8 mouse cellular contexts compared by ENCODE assay signal in genomic region chr9:120127538-120128251, GRCm38 (mm10). TPM values are rescaled to one million over a fixed set of nuclear protein-coding genes. Genes with fewer than 3 reads are reported as not detected.
DNase-seq lines count a peak whose midpoint lies in the region; ATAC-seq and TF ChIP-seq lines count a peak whose summit lies in the region.

Gene Rpsa, plus strand, starts transcription at chr9:120127689.

- TF ChIP-seq CTCF in MEL (IDR thresholded peaks at IDR 0.05 in 2 of 3, conservative IDR thresholded peaks at IDR 0.05 in 1 of 3; ENCODE audit: control insufficient read depth in 1 of 3, insufficient read depth in 1 of 3, low read depth in 2 of 3, low read length in 3 of 3, poor library complexity in 1 of 3, severe bottlenecking in 1 of 3): no peak
- TF ChIP-seq CTCF in cerebellum, adult 2 months (IDR thresholded peaks at IDR 0.05; ENCODE audit: borderline replicate concordance, insufficient read depth, low read depth, low read length): no peak
- TF ChIP-seq CTCF in forebrain, postnatal 0 days (IDR thresholded peaks at IDR 0.05; ENCODE audit: low read depth): 0 out of 2 replicates have a peak, but pooled peaks have one; percentile 5

- H3K79me2 ChIP-seq in MEL (ENCODE audit: control insufficient read depth, insufficient read depth, low read length, poor library complexity): peaks cover 33% of the 10 kb centered on the region

- TF ChIP-seq RAD21 in MEL (IDR thresholded peaks at IDR 0.05; ENCODE audit: low read depth, low read length): no peak

- H3K4me1 ChIP-seq in MEL (ENCODE audit: control insufficient read depth in 1 of 2, insufficient read depth in 2 of 2, low read length in 2 of 2): peaks cover 0 to 7% of the 10 kb centered on the region in 2 experiments; a peak in 1 of 4 replicates
- peaks cover 10% of the 10 kb centered on the region; the same call in 1 of the 2 replicates for H3K4me1 ChIP-seq in cerebellum, adult 2 months (ENCODE audit: control insufficient read depth, insufficient read depth, low read length)
- peaks cover 10% of the 10 kb centered on the region; the same call in 1 of the 2 replicates for H3K4me1 ChIP-seq in forebrain, postnatal 0 days (ENCODE audit: insufficient read depth)
- H3K4me1 ChIP-seq in lung, embryonic 15.5 days: peaks cover 18% of the 10 kb centered on the region

- peak; percentile 98 for DNase-seq in MEL (ENCODE audit: low read depth, low spot score)
- peak; percentile 97 to 98 for DNase-seq in cerebellum, adult 2 months
- peak; percentile 100 for DNase-seq in forebrain, postnatal 0 days
- peak; percentile 98 for DNase-seq in heart, postnatal 4 days
- DNase-seq in layer of hippocampus, adult 8-10 months (ENCODE audit: low spot score in 2 of 2): peak; percentile 95 to 98
- DNase-seq in ovary, adult 18-20 months (ENCODE audit: low spot score): peak; percentile 97
- DNase-seq in thymus, postnatal 0 days (ENCODE audit: low spot score): peak; percentile 99

- H3K27me3 ChIP-seq in MEL (ENCODE audit: control insufficient read depth in 1 of 2, insufficient read depth in 2 of 2, low read length in 2 of 2): no peaks in the 10 kb centered on the region
- no peaks in the 10 kb centered on the region for H3K27me3 ChIP-seq in cerebellum, adult 2 months (ENCODE audit: control insufficient read depth, insufficient read depth, low read length)
- H3K27me3 ChIP-seq in forebrain, postnatal 0 days (ENCODE audit: insufficient read depth, low read length): no peaks in the 10 kb centered on the region
- H3K27me3 ChIP-seq in lung, embryonic 15.5 days: no peaks in the 10 kb centered on the region

- peaks cover 14 to 17% of the 10 kb centered on the region in 2 experiments for H3K36me3 ChIP-seq in MEL (ENCODE audit: control insufficient read depth in 1 of 2, insufficient read depth in 2 of 2, low read length in 2 of 2)
- H3K36me3 ChIP-seq in forebrain, postnatal 0 days (ENCODE audit: insufficient read depth): peaks cover 52% of the 10 kb centered on the region
- peaks cover 52% of the 10 kb centered on the region for H3K36me3 ChIP-seq in lung, embryonic 15.5 days

- peak; percentile 99 for ATAC-seq in forebrain, postnatal 0 days
- peak; percentile 97 for ATAC-seq in lung, embryonic 15.5 days (ENCODE audit: borderline replicate concordance, extremely low read depth, low FRiP score, low TSS enrichment)

- peak within 1 kb of the TSS; percentile 96 for H3K27ac ChIP-seq in MEL (ENCODE audit: control insufficient read depth, low read depth, low read length)
- H3K27ac ChIP-seq in cerebellum, adult 2 months (ENCODE audit: insufficient read depth, low read length): peak within 1 kb of the TSS; percentile 68
- peak within 1 kb of the TSS; percentile 89 for H3K27ac ChIP-seq in forebrain, postnatal 0 days (ENCODE audit: low read depth, low read length)
- peak within 1 kb of the TSS; percentile 92 for H3K27ac ChIP-seq in lung, embryonic 15.5 days

- peak in 1 of 2 experiments; percentile 90; a peak in 2 of 4 replicates for TF ChIP-seq POLR2A in MEL (IDR thresholded peaks at IDR 0.05; ENCODE audit: control insufficient read depth in 1 of 2, insufficient read depth in 1 of 2, low read depth in 1 of 2, low read length in 2 of 2, poor library complexity in 1 of 2)
- peak; percentile 89 for TF ChIP-seq POLR2A in cerebellum, adult 2 months (IDR thresholded peaks at IDR 0.05; ENCODE audit: borderline replicate concordance, insufficient read depth, low read length)

- peak within 1 kb of the TSS; percentile 55 to 95 for H3K4me3 ChIP-seq in MEL (ENCODE audit: control insufficient read depth in 1 of 2, insufficient read depth in 1 of 2, low read depth in 2 of 2, low read length in 2 of 2)
- peak within 1 kb of the TSS; percentile 92 for H3K4me3 ChIP-seq in cerebellum, adult 2 months (replicated peaks; ENCODE audit: insufficient read depth, low read depth, low read length)
- peak within 1 kb of the TSS; percentile 100 for H3K4me3 ChIP-seq in forebrain, postnatal 0 days (ENCODE audit: low read depth, low read length)
- peak within 1 kb of the TSS; percentile 92 for H3K4me3 ChIP-seq in lung, embryonic 15.5 days

- H3K9me3 ChIP-seq in MEL (replicated peaks; ENCODE audit: insufficient read depth, low read length): no peaks in the 10 kb centered on the region
- no peaks in the 10 kb centered on the region for H3K9me3 ChIP-seq in forebrain, postnatal 0 days (ENCODE audit: low read length)
- no peaks in the 10 kb centered on the region for H3K9me3 ChIP-seq in lung, embryonic 15.5 days

- under 1% methylated on average over 72 of the region's 72 CpGs for WGBS in cerebellum, adult 2 months
- 1% methylated on average over 71 of the region's 72 CpGs for WGBS in forebrain, postnatal 0 days
- under 1% methylated on average over 69 of the region's 72 CpGs for WGBS in lung, embryonic 15.5 days

- H3K4me2 ChIP-seq in forebrain, postnatal 0 days (ENCODE audit: low read depth): peak within 1 kb of the TSS; percentile 67
- H3K4me2 ChIP-seq in lung, embryonic 15.5 days: peak within 1 kb of the TSS; percentile 83

- TF ChIP-seq EP300 in MEL (IDR thresholded peaks at IDR 0.05; ENCODE audit: low read depth in 1 of 2, low read length in 2 of 2): no peak

- peak within 1 kb of the TSS; percentile 100 for H3K9ac ChIP-seq in MEL (ENCODE audit: control insufficient read depth, low read depth, low read length, poor library complexity, severe bottlenecking)
- peak within 1 kb of the TSS; percentile 98 for H3K9ac ChIP-seq in forebrain, postnatal 0 days
- peak within 1 kb of the TSS; percentile 100 for H3K9ac ChIP-seq in lung, embryonic 15.5 days

TF ChIP-seq in MEL, 35 proteins besides CTCF, POLR2A, EP300 and RAD21:
- TF ChIP-seq ZMIZ1 (IDR thresholded peaks at IDR 0.05; ENCODE audit: low read depth, low read length): peak; percentile 82; the same call in 1 of the 2 replicates
- TF ChIP-seq TBP (IDR thresholded peaks at IDR 0.05; ENCODE audit: low read depth, low read length): peak; percentile 97
- peak; percentile 82 for TF ChIP-seq MAX (IDR thresholded peaks at IDR 0.05; ENCODE audit: low read length)
- TF ChIP-seq ZNF384 (IDR thresholded peaks at IDR 0.05; ENCODE audit: low read depth, low read length): no peak
- TF ChIP-seq MAZ (IDR thresholded peaks at IDR 0.05; ENCODE audit: low read depth, low read length): no peak
- TF ChIP-seq MXI1 (IDR thresholded peaks at IDR 0.05; ENCODE audit: low read depth, low read length): peak; percentile 87
- peak; percentile 66 for TF ChIP-seq TCF12 (IDR thresholded peaks at IDR 0.05; ENCODE audit: low read depth, low read length)
- peak; percentile 61; the same call in 1 of the 2 replicates for TF ChIP-seq POLR2AphosphoS5 (IDR thresholded peaks at IDR 0.05; ENCODE audit: borderline replicate concordance, low read depth, low read length)
- TF ChIP-seq NRF1 (IDR thresholded peaks at IDR 0.05; ENCODE audit: insufficient read depth, low read depth, low read length, poor library complexity, severe bottlenecking): peak; percentile 75
- TF ChIP-seq GATA1 (IDR thresholded peaks at IDR 0.05; ENCODE audit: low read depth, low read length): no peak
- TF ChIP-seq POLR2AphosphoS2 (IDR thresholded peaks at IDR 0.05; ENCODE audit: low read length): peak; percentile 90
- TF ChIP-seq MYB (IDR thresholded peaks at IDR 0.05; ENCODE audit: low read depth, low read length): no peak
- TF ChIP-seq KAT2A (conservative IDR thresholded peaks at IDR 0.05; ENCODE audit: low read depth, low read length): no peak; the same call in 1 of the 2 replicates
- TF ChIP-seq SMC3 (IDR thresholded peaks at IDR 0.05; ENCODE audit: low read depth, low read length): no peak
- peak; percentile 72 for TF ChIP-seq SIN3A (IDR thresholded peaks at IDR 0.05; ENCODE audit: low read length)
- peak; percentile 92; the same call in 1 of the 2 replicates for TF ChIP-seq MYC (IDR thresholded peaks at IDR 0.05; ENCODE audit: low read depth, low read length)
- no peak for TF ChIP-seq ZKSCAN1 (IDR thresholded peaks at IDR 0.05; ENCODE audit: low read depth, low read length)
- no peak for TF ChIP-seq MAFK (IDR thresholded peaks at IDR 0.05; ENCODE audit: borderline replicate concordance, low read depth, low read length)
- TF ChIP-seq ELF1 (IDR thresholded peaks at IDR 0.05; ENCODE audit: low read depth, low read length): peak; percentile 90
- TF ChIP-seq CHD1 (IDR thresholded peaks at IDR 0.05; ENCODE audit: low read depth, low read length): no peak; the same call in 1 of the 2 replicates
- peak; percentile 85 for TF ChIP-seq HCFC1 (IDR thresholded peaks at IDR 0.05; ENCODE audit: low read depth, low read length)
- TF ChIP-seq NELFE (IDR thresholded peaks at IDR 0.05; ENCODE audit: low read depth, low read length): peak; percentile 92

RNA-seq across cellular contexts. Expression of gene Rpsa, which starts in this region (rescaled TPM):
- total RNA-seq in MEL (2012; rRNA removed): 1,584 and 1,827 TPM in 2 replicates
- polyA plus RNA-seq in MEL (2012; ENCODE audit: insufficient read depth in 1 of 2, insufficient read length in 2 of 2, low read depth in 1 of 2, low replicate concordance in 2 of 2, missing spikeins in 1 of 2): 1,000 to 10,000 TPM in 1 of 2 experiments, 100 to 1,000 TPM in 1; 726 to 4,532 TPM
- 691 and 736 TPM in 2 replicates for polyA plus RNA-seq in cerebellum, adult 2 months (2012; rRNA removed)
- 2,026 and 2,688 TPM in 2 replicates for total RNA-seq in forebrain, postnatal 0 days (2014; rRNA removed)
- polyA plus RNA-seq in forebrain, postnatal 0 days (2015; fragmentation: Nextera tagmentation; extraction: Ambion mirVana): 949 and 1,184 TPM in 2 replicates
- total RNA-seq in heart, postnatal 4 days (2021): 100 to 1,000 TPM; 837 to 845 TPM
- total RNA-seq in layer of hippocampus, adult 8-10 months (2022): 100 to 1,000 TPM; 400 to 515 (median 436) TPM
- polyA plus RNA-seq in lung, embryonic 15.5 days (2015; fragmentation: Nextera tagmentation; extraction: Ambion mirVana): 1,474 and 1,505 TPM in 2 replicates
- polyA plus RNA-seq in thymus, postnatal 0 days (2015; fragmentation: Nextera tagmentation; extraction: Ambion mirVana): 1,819 and 1,824 TPM in 2 replicates

Comparison
In these comparisons a context has a peak if more than half of its experiments do, and no peak if none do; other contexts are left out.
1. Peak in every context shown above with its lines: DNase-seq, ATAC-seq, H3K4me3 ChIP-seq and H3K27ac ChIP-seq.